Mouse (Mus musculus) spleen, adult 2 months (tissue): ENCODE results near the gene Hyou1.

Experiments used
- CTCF ChIP-seq: fragments of 200-500 bp; IDR thresholded peaks from 2 replicates; pipeline ENCODE4 v1.5.1; 2011; ENCODE audit warnings: mild to moderate bottlenecking, inconsistent platforms; ENCODE audit not compliant: insufficient read depth, insufficient read length, insufficient replicate concordance; ENCODE audit errors: extremely low read depth
- POLR2A ChIP-seq: fragments of 200-500 bp; IDR thresholded peaks from 2 replicates; pipeline ENCODE4 v1.6.1; 2011; ENCODE audit warnings: low read depth, low read length, inconsistent platforms

GRCm38 (mm10) chr9:44396684-44397411 is 17.6 kb downstream of the Hyou1 start, which contains the start of gene Slc37a4:
- TF ChIP-seq CTCF (no peak), POLR2A (peak; percentile 91)
